Mouse (Mus musculus): ENCODE measurements around the gene Cfap61. TPM values are rescaled to one million over a fixed set of nuclear protein-coding genes. Genes with fewer than 3 reads are reported as not detected.
"Not testable (repeated sequence)": the region's sequence is repeated elsewhere in the genome, so short reads cannot be mapped to it uniquely, and the experiment has no call there.

Gene Cfap61
- polyA plus RNA-seq, 2 experiments = not detected

GRCm38 (mm10) chr2:145890571-145890970, 44.0 kb upstream of the Cfap61 start:
- Histone ChIP-seq H3K4me2 (ENCODE audit: low read depth) (no peak overlapping the region), H3K9me3 (ENCODE audit: control insufficient read depth, low read length) (no peaks in the 10 kb centered on the region), H3K27me3 (ENCODE audit: control insufficient read depth, insufficient read depth, low read length) (no peaks in the 10 kb centered on the region), H3K27ac (no peak overlapping the region), H3K9ac (replicated peaks) (no peak overlapping the region), H3K4me1 (replicated peaks; ENCODE audit: control insufficient read depth in 2 of 2, insufficient read depth in 2 of 2, low read length in 1 of 2) (peaks cover 0 to 5% of the 10 kb centered on the region in 2 experiments; a peak in 2 of 4 replicates), H3K4me3 (ENCODE audit: insufficient read depth in 1 of 2, low read depth in 2 of 2, low read length in 2 of 2) (no peak overlapping the region), H3K36me3 (replicated peaks; ENCODE audit: control insufficient read depth, insufficient read depth, low read depth) (no peaks in the 10 kb centered on the region)
- TF ChIP-seq CTCF (IDR thresholded peaks at IDR 0.05; ENCODE audit: low read depth) (no peak), EP300 (IDR thresholded peaks at IDR 0.05; ENCODE audit: low read depth) (no peak)
- WGBS (ENCODE audit: insufficient replicate concordance) = 57% methylated on average over 2 of the region's 2 CpGs
- no peak for ATAC-seq (ENCODE audit: insufficient read depth)
- no peak for DNase-seq (ENCODE audit: low read depth in 3 of 3, low spot score in 3 of 3)

- no peak for ATAC-seq (ENCODE audit: insufficient read depth)
- no peaks in the 10 kb centered on the region for H3K27me3 ChIP-seq (ENCODE audit: control insufficient read depth, insufficient read depth, low read length)
- DNase-seq (ENCODE audit: low read depth in 3 of 3, low spot score in 3 of 3) = no peak
- no peaks in the 10 kb centered on the region for H3K9me3 ChIP-seq (ENCODE audit: control insufficient read depth, low read length)
- H3K36me3 ChIP-seq (replicated peaks; ENCODE audit: control insufficient read depth, insufficient read depth, low read depth) = no peaks in the 10 kb centered on the region
- no peak overlapping the region for H3K4me3 ChIP-seq (ENCODE audit: insufficient read depth in 1 of 2, low read depth in 2 of 2, low read length in 2 of 2)
- H3K4me1 ChIP-seq (replicated peaks; ENCODE audit: control insufficient read depth in 2 of 2, insufficient read depth in 2 of 2, low read length in 1 of 2) = peaks cover 0 to 5% of the 10 kb centered on the region in 2 experiments; a peak in 2 of 4 replicates
- WGBS (ENCODE audit: insufficient replicate concordance) = 96% methylated on average over 6 of the region's 6 CpGs
- TF ChIP-seq EP300 (IDR thresholded peaks at IDR 0.05; ENCODE audit: low read depth) = no peak
- TF ChIP-seq CTCF (IDR thresholded peaks at IDR 0.05; ENCODE audit: low read depth) = no peak
- H3K4me2 ChIP-seq (ENCODE audit: low read depth) = no peak overlapping the region
- no peak overlapping the region for H3K27ac ChIP-seq
- no peak overlapping the region for H3K9ac ChIP-seq (replicated peaks)
Measured at GRCm38 (mm10) chr2:145893756-145894155, 40.8 kb upstream of the Cfap61 start.

GRCm38 (mm10) chr2:145898106-145898505, 36.5 kb upstream of the Cfap61 start:
- Histone ChIP-seq H3K27ac (no peak overlapping the region), H3K4me1 (replicated peaks; ENCODE audit: control insufficient read depth in 2 of 2, insufficient read depth in 2 of 2, low read length in 1 of 2) (no peaks in the 10 kb centered on the region), H3K9me3 (ENCODE audit: control insufficient read depth, low read length) (no peaks in the 10 kb centered on the region), H3K4me3 (ENCODE audit: insufficient read depth in 1 of 2, low read depth in 2 of 2, low read length in 2 of 2) (no peak overlapping the region), H3K4me2 (ENCODE audit: low read depth) (no peak overlapping the region), H3K27me3 (ENCODE audit: control insufficient read depth, insufficient read depth, low read length) (no peaks in the 10 kb centered on the region), H3K36me3 (replicated peaks; ENCODE audit: control insufficient read depth, insufficient read depth, low read depth) (no peaks in the 10 kb centered on the region), H3K9ac (replicated peaks) (no peak overlapping the region)
- ATAC-seq (ENCODE audit: insufficient read depth) = no peak
- no peak for DNase-seq (ENCODE audit: low read depth in 3 of 3, low spot score in 3 of 3)
- WGBS (ENCODE audit: insufficient replicate concordance) = 70% methylated on average over 9 of the region's 9 CpGs
- TF ChIP-seq EP300 (IDR thresholded peaks at IDR 0.05; ENCODE audit: low read depth) (no peak), CTCF (IDR thresholded peaks at IDR 0.05; ENCODE audit: low read depth) (no peak)

- not testable (repeated sequence) for H3K27ac ChIP-seq; H3K4me3 ChIP-seq (ENCODE audit: insufficient read depth in 1 of 2, low read depth in 2 of 2, low read length in 2 of 2); H3K27me3 ChIP-seq (ENCODE audit: control insufficient read depth, insufficient read depth, low read length); H3K36me3 ChIP-seq (replicated peaks; ENCODE audit: control insufficient read depth, insufficient read depth, low read depth); DNase-seq (ENCODE audit: low read depth in 3 of 3, low spot score in 3 of 3); H3K9ac ChIP-seq (replicated peaks); H3K4me2 ChIP-seq (ENCODE audit: low read depth); ATAC-seq (ENCODE audit: insufficient read depth); H3K4me1 ChIP-seq (replicated peaks; ENCODE audit: control insufficient read depth in 2 of 2, insufficient read depth in 2 of 2, low read length in 1 of 2); H3K9me3 ChIP-seq (ENCODE audit: control insufficient read depth, low read length)
- WGBS (ENCODE audit: insufficient replicate concordance) = 59% methylated on average over 7 of the region's 8 CpGs
Measured at GRCm38 (mm10) chr2:145900318-145900717, 34.3 kb upstream of the Cfap61 start.

- Histone ChIP-seq H3K36me3 (replicated peaks; ENCODE audit: control insufficient read depth, insufficient read depth, low read depth) (no peaks in the 10 kb centered on the region), H3K4me2 (ENCODE audit: low read depth) (peak within 1 kb of the TSS; percentile 84), H3K9ac (replicated peaks) (peak within 1 kb of the TSS; percentile 92), H3K4me3 (ENCODE audit: insufficient read depth in 1 of 2, low read depth in 2 of 2, low read length in 2 of 2) (peak within 1 kb of the TSS; percentile 96 to 97), H3K9me3 (ENCODE audit: control insufficient read depth, low read length) (no peaks in the 10 kb centered on the region), H3K27me3 (ENCODE audit: control insufficient read depth, insufficient read depth, low read length) (no peaks in the 10 kb centered on the region), H3K4me1 (replicated peaks; ENCODE audit: control insufficient read depth in 2 of 2, insufficient read depth in 2 of 2, low read length in 1 of 2) (peaks cover 3 to 10% of the 10 kb centered on the region in 2 experiments), H3K27ac (no peak within 1 kb of the TSS)
- TF ChIP-seq CTCF (IDR thresholded peaks at IDR 0.05; ENCODE audit: low read depth) = no peak
- TF ChIP-seq EP300 (IDR thresholded peaks at IDR 0.05; ENCODE audit: low read depth) = no peak
- ATAC-seq (ENCODE audit: insufficient read depth) = no peak
- 68% methylated on average over 6 of the region's 6 CpGs for WGBS (ENCODE audit: insufficient replicate concordance)
- DNase-seq (ENCODE audit: low read depth in 3 of 3, low spot score in 3 of 3) = no peak
Measured at GRCm38 (mm10) chr2:145901861-145902260, 32.7 kb upstream of the Cfap61 start, which contains the start of gene Naa20. Gene Naa20, plus strand, starts transcription at chr2:145902099.
